Mouse (Mus musculus) heart, postnatal 14 days (tissue): ENCODE measurements around the gene Taar2. TPM values are rescaled to one million over a fixed set of nuclear protein-coding genes. Genes with fewer than 3 reads are reported as not detected.

Experiments
- DNase-seq, 2 experiments: peaks; one replicate each; pipeline ENCODE4 v3.0.0; 2021 to 2022
- intact Hi-C: fragments of 180-260 bp; cut with DNase I; formaldehyde crosslinking; loops from one replicate; pipeline ENCODE4 v1.15.1; 2025
- long read RNA-seq, 2 experiments: library from polyadenylated mRNA; stranded (forward); transcript quantifications; one replicate each; pipeline ENCODE4 v2.0.0; 2021
- total RNA-seq, 2 experiments: library from RNA; stranded (reverse); gene quantifications; 2 replicates each; pipeline ENCODE4 v1.2.3; 2021

The Taar2 gene
- total RNA-seq, result not detected
- long read RNA-seq, experiment 1, result 0 reads
- long read RNA-seq, experiment 2, result 0 reads

GRCm38 (mm10) chr10:23938312-23938711 lies at the start of gene Taar2:
Gene Taar2 (plus strand): TSS chr10:23938572.
- no peak for DNase-seq
- intact Hi-C loops, result no loop called here

- intact Hi-C loops, result no loop called here
- no peak for DNase-seq
Measured at GRCm38 (mm10) chr10:23892987-23893386, 45.4 kb upstream of the Taar2 start.

- intact Hi-C loops, result no loop called here
- peak in 1 of 2 experiments; percentile 1 for DNase-seq
Measured at GRCm38 (mm10) chr10:23894601-23895349, 43.6 kb upstream of the Taar2 start, which contains the start of gene Vnn1. Gene Vnn1 (plus strand): TSS chr10:23894688.

- DNase-seq, result no peak
- intact Hi-C loops, result no loop called here
Measured at GRCm38 (mm10) chr10:23895376-23895775, 43.0 kb upstream of the Taar2 start.

- intact Hi-C loops, result no loop called here
- DNase-seq, result no peak
Measured at GRCm38 (mm10) chr10:23901119-23901518, 37.3 kb upstream of the Taar2 start.

GRCm38 (mm10) chr10:23905661-23906060 lies 32.7 kb upstream of the Taar2 start:
- DNase-seq, result no peak
- intact Hi-C loops, result no loop called here

GRCm38 (mm10) chr10:23920056-23920455 lies 18.3 kb upstream of the Taar2 start, which contains the start of gene Taar1:
Gene Taar1 (plus strand): TSS chr10:23920356.
- intact Hi-C loops, result no loop called here
- no peak for DNase-seq

- intact Hi-C loops, result no loop called here
Measured at GRCm38 (mm10) chr10:23922468-23922867, 15.9 kb upstream of the Taar2 start.

GRCm38 (mm10) chr10:23923941-23924340 lies 14.4 kb upstream of the Taar2 start:
- intact Hi-C loops, result no loop called here
- no peak for DNase-seq

More at GRCm38 (mm10) chr10:23922468-23922867, 15.9 kb upstream of the Taar2 start:
- no peak for DNase-seq

GRCm38 (mm10) chr10:23937613-23938012 lies 759 bp upstream of the Taar2 start:
- DNase-seq, result no peak
- intact Hi-C loops, result no loop called here

GRCm38 (mm10) chr10:23942465-23942864 lies 4.1 kb downstream of the Taar2 start:
- intact Hi-C loops, result no loop called here

GRCm38 (mm10) chr10:23948026-23948425 lies 9.7 kb downstream of the Taar2 start:
- no peak for DNase-seq
- intact Hi-C loops, result no loop called here

More at GRCm38 (mm10) chr10:23942465-23942864, 4.1 kb downstream of the Taar2 start:
- DNase-seq, result no peak

- DNase-seq, result no peak
- intact Hi-C loops, result no loop called here
Measured at GRCm38 (mm10) chr10:23949508-23950005, 11.2 kb downstream of the Taar2 start, which contains the start of gene Taar3. Gene Taar3 (plus strand): TSS chr10:23949558.

GRCm38 (mm10) chr10:23951714-23952113 lies 13.3 kb downstream of the Taar2 start:
- intact Hi-C loops, result no loop called here
- no peak for DNase-seq

GRCm38 (mm10) chr10:23959071-23959470 lies 20.7 kb downstream of the Taar2 start:
- intact Hi-C loops, result no loop called here
- no peak for DNase-seq

GRCm38 (mm10) chr10:23960444-23960915 lies 22.1 kb downstream of the Taar2 start, which contains the start of gene Taar4:
Gene Taar4 (plus strand): TSS chr10:23960494.
- DNase-seq, result no peak
- intact Hi-C loops, result no loop called here

- intact Hi-C loops, result no loop called here
- peak in 1 of 2 experiments; percentile 18 for DNase-seq
Measured at GRCm38 (mm10) chr10:23963444-23963843, 25.1 kb downstream of the Taar2 start.

- intact Hi-C loops, result no loop called here
- no peak for DNase-seq
Measured at GRCm38 (mm10) chr10:23964921-23965610, 26.7 kb downstream of the Taar2 start.

GRCm38 (mm10) chr10:23970656-23971165 lies 32.3 kb downstream of the Taar2 start, which contains the start of gene Taar5:
Gene Taar5 (plus strand): TSS chr10:23970706.
- no peak for DNase-seq
- intact Hi-C loops, result no loop called here

- no peak for DNase-seq
- intact Hi-C loops, result no loop called here
Measured at GRCm38 (mm10) chr10:23971256-23971655, 32.9 kb downstream of the Taar2 start.

GRCm38 (mm10) chr10:23977958-23978357 lies 39.6 kb downstream of the Taar2 start:
- intact Hi-C loops, result loop anchor here (2.0 to 5.0 kb wide), 4 partner anchors 103 to 321 kb away; no protein-coding TSS in a partner anchor

More at GRCm38 (mm10) chr10:23977958-23978357, 39.6 kb downstream of the Taar2 start:
- DNase-seq, result no peak
